Mouse (Mus musculus) hindbrain, postnatal 0 days (tissue): Measurements from ENCODE around the gene Gm19345. TPM values are rescaled to one million over a fixed set of nuclear protein-coding genes. Genes with fewer than 3 reads are reported as not detected.

ENCODE experiments used
- ATAC-seq: fragments of 200-750 bp; cut with Nextera tagmentation; 2 replicates; pipeline ENCODE4 v1.8.0; 2017; ENCODE audit warnings: mild to moderate bottlenecking, moderate TSS enrichment, moderate library complexity
- DNase-seq: peaks from one replicate; pipeline ENCODE4 v3.0.0-alpha.2; 2015; ENCODE audit warnings: low spot score
- H3K27ac ChIP-seq: fragments of 300-500 bp; sonication (generic); 2 replicates; pipeline ENCODE4 v1.5.1; 2014; ENCODE audit warnings: mild to moderate bottlenecking
- H3K27me3 ChIP-seq: fragments of 300-500 bp; sonication (generic); 2 replicates; pipeline ENCODE4 v1.6.1; 2014; ENCODE audit warnings: low read length, mixed read lengths; ENCODE audit not compliant: insufficient read depth
- H3K36me3 ChIP-seq: fragments of 300-500 bp; sonication (generic); 2 replicates; pipeline ENCODE4 v1.6.1; 2014; ENCODE audit warnings: low read length, mixed read lengths; ENCODE audit not compliant: insufficient read depth
- H3K4me1 ChIP-seq: fragments of 300-500 bp; sonication (generic); 2 replicates; pipeline ENCODE4 v1.6.1; 2014; ENCODE audit warnings: antibody characterized with exemption, low read length, mixed read lengths; ENCODE audit not compliant: insufficient read depth
- H3K4me2 ChIP-seq: fragments of 300-500 bp; sonication (generic); 2 replicates; pipeline ENCODE4 v1.6.1; 2014; ENCODE audit warnings: low read depth, mild to moderate bottlenecking, low read length, moderate library complexity, mixed read lengths
- H3K4me3 ChIP-seq: fragments of 300-500 bp; sonication (generic); 2 replicates; pipeline ENCODE4 v1.5.1; 2014; ENCODE audit warnings: low read length
- H3K9ac ChIP-seq: fragments of 300-500 bp; sonication (generic); replicated peaks from 2 replicates; pipeline ENCODE4 v1.6.1; 2014; ENCODE audit warnings: mild to moderate bottlenecking, low read length, moderate library complexity, mixed read lengths
- H3K9me3 ChIP-seq: fragments of 300-500 bp; sonication (generic); 2 replicates; pipeline ENCODE4 v1.6.1; 2016; ENCODE audit warnings: low read length, mixed read lengths
- CTCF ChIP-seq: IDR thresholded peaks from 2 replicates; pipeline ENCODE4 v1.5.1; 2016; ENCODE audit warnings: antibody characterized with exemption, control low read depth, low read depth
- WGBS: fragments of 180-500 bp; shearing (Covaris S2); extraction: QIAGEN DNeasy Blood & Tissue Kit; methylation state at CpG from one replicate; pipeline ENCODE4 v1.1.7; 2014; 5-methylcytosine and 5-hydroxymethylcytosine counted together
- polyA plus RNA-seq: library from polyadenylated mRNA; unstranded; fragments of >200 nt; fragmentation: Nextera tagmentation; extraction: Ambion mirVana; gene quantifications from 2 replicates; pipeline ENCODE4 v1.2.1, GENCODE M21; 2015
- total RNA-seq: library from RNA; depleted of rRNA; stranded (reverse); fragments of >200 nt; gene quantifications from 2 replicates; pipeline ENCODE4 v1.2.3, GENCODE M21; 2014; rRNA removed

Gene Gm19345
- total RNA-seq (41.5 and 53.7 TPM in 2 replicates), polyA plus RNA-seq (14.6 and 16.1 TPM in 2 replicates)

DNA sequence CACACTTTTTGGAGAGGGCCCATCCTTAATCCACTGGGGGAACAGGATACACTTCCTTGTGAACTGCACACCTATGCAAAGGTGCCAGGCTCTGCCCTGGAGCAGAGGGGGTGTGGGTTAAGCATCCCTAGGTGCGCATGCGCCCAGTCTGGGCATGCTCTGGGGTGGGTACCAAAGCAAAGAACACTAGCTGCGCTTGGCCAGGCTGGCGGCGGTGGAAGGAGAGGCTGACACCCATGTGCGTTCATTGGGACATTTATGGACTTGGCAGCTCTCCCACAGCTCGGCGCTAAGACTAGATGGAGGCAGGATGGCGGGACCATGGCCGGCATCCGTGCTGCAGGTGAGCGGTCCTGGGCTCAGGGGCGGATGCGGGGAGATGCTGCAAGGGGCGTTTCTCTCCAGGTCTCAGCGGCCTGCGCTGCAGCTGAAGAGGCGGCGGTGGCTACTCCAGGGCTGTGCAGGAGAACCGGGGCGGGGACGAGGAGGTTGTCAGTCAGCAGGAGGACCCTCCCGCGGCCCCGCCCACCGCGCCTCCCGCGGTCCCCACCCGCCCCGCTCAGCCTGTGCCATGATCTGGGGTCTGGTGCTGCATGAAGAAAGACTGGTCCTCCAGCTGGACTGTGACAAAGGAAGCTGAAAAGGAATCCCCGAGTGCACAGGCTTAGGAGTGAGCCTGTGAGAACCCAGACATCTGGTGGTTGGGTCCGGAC is at the start of gene Gm19345:
Gene Gm19345, plus strand, starts transcription at position 146 of the 713 bp plus-strand sequence.
- no peaks in the 10 kb centered on the region for H3K27me3 ChIP-seq
- peak within 1 kb of the TSS; percentile 55 for H3K9ac ChIP-seq
- peak within 1 kb of the TSS; percentile 76; the same call in 1 of the 2 replicates for H3K27ac ChIP-seq
- H3K36me3 ChIP-seq: no peaks in the 10 kb centered on the region
- ATAC-seq (peak; percentile 85), DNase-seq (peak; percentile 71)
- peak within 1 kb of the TSS; percentile 54 for H3K4me2 ChIP-seq
- H3K9me3 ChIP-seq: no peaks in the 10 kb centered on the region
- no peaks in the 10 kb centered on the region for H3K4me1 ChIP-seq
- 2% methylated on average over 33 of the region's 33 CpGs for WGBS
- TF ChIP-seq CTCF: no peak
- peak within 1 kb of the TSS; percentile 40 for H3K4me3 ChIP-seq

DNA sequence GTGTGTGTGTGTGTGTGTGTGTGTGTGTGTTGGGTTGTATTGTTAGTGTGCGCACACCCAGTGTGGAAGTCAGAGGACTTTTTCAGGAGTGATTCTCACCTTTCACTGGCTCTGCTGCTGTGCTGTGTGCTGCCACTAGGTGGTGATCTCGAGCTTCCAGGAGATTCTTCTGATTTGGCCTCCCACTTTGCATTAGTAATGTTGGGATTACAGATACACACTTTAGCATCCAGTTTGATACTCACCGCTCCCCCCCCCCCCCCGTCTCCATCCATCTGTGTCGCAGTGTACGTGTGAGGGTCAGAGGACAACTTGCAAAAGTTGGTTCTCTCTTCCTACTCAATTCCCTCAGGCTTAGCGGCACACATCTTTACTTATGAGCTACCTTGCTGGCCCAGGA is 48.8 kb upstream of the Gm19345 start:
- peak; percentile 92 for TF ChIP-seq CTCF
- Histone ChIP-seq H3K4me3 (no peak overlapping the region), H3K4me1 (no peaks in the 10 kb centered on the region), H3K36me3 (no peaks in the 10 kb centered on the region), H3K4me2 (no peak overlapping the region), H3K9ac (no peak overlapping the region), H3K27me3 (no peaks in the 10 kb centered on the region), H3K27ac (no peak overlapping the region), H3K9me3 (no peaks in the 10 kb centered on the region)
- ATAC-seq (0 out of 2 replicates have a peak, but pooled peaks have one; percentile 18), DNase-seq (peak; percentile 76)
- 22% methylated on average over 5 of the region's 7 CpGs for WGBS

DNA sequence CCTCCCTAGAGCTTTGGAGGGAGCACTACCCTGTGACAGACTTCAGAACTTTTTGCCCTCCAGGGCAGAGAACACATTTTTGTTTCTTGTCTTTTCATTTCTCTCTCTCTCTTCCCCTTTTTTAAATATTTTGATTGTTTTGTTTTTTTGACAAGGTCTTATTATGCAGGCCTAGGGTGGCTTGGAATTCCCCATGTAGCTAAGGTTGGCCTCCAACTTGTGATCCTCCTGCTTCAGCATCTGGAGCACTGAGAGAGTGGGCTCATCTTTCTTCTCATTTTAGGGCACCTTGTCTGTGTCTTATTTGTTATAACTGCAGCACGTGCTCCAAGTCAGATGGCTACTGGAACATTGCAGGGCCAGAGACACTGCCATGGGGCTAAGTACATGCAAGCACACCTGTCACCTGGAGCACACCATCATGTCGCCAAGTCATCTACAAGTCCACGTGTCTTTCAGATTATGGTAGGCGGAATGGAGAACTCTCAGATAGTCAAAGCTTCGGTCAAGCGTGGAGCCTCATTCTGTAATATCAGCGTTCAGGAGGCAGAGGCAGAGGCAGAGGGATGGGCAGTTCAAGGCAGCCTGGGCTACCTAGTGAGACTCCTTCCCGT is 45.3 kb upstream of the Gm19345 start:
- 79% methylated on average over 8 of the region's 8 CpGs for WGBS
- Histone ChIP-seq H3K27me3 (peaks cover 16% of the 10 kb centered on the region), H3K9me3 (no peaks in the 10 kb centered on the region), H3K4me3 (no peak overlapping the region), H3K27ac (no peak overlapping the region), H3K4me1 (no peaks in the 10 kb centered on the region), H3K36me3 (no peaks in the 10 kb centered on the region), H3K4me2 (no peak overlapping the region), H3K9ac (no peak overlapping the region)
- DNase-seq: no peak
- ATAC-seq: no peak
- no peak for TF ChIP-seq CTCF

- WGBS: 4% methylated on average over 27 of the region's 27 CpGs
- Histone ChIP-seq H3K9ac (peak overlapping the region; percentile 28), H3K4me3 (peak overlapping the region; percentile 15), H3K9me3 (no peaks in the 10 kb centered on the region), H3K27me3 (peaks cover 16% of the 10 kb centered on the region), H3K27ac (no peak overlapping the region), H3K4me1 (no peaks in the 10 kb centered on the region), H3K36me3 (no peaks in the 10 kb centered on the region), H3K4me2 (peak overlapping the region; percentile 45)
- ATAC-seq (peak; percentile 80), DNase-seq (peak; percentile 53)
- no peak for TF ChIP-seq CTCF
These were observed 42.4 kb upstream of the Gm19345 start for GRCm38 (mm10) chr7:19809369-19809768.

GRCm38 (mm10) chr7:19811114-19811513 is 40.7 kb upstream of the Gm19345 start:
- WGBS: 7% methylated on average over 22 of the region's 22 CpGs
- ATAC-seq: peak; percentile 54
- Histone ChIP-seq H3K9ac (no peak overlapping the region), H3K36me3 (no peaks in the 10 kb centered on the region), H3K9me3 (no peaks in the 10 kb centered on the region), H3K4me3 (peak overlapping the region; percentile 14), H3K4me1 (no peaks in the 10 kb centered on the region), H3K4me2 (peak overlapping the region; percentile 49), H3K27me3 (peaks cover 16% of the 10 kb centered on the region), H3K27ac (no peak overlapping the region)
- TF ChIP-seq CTCF: no peak
- DNase-seq: peak; percentile 23

- Histone ChIP-seq H3K4me3 (no peak overlapping the region), H3K36me3 (no peaks in the 10 kb centered on the region), H3K9me3 (no peaks in the 10 kb centered on the region), H3K4me2 (no peak overlapping the region), H3K9ac (no peak overlapping the region), H3K4me1 (no peaks in the 10 kb centered on the region; the same call in 1 of the 2 replicates), H3K27ac (no peak overlapping the region), H3K27me3 (peaks cover 25% of the 10 kb centered on the region)
- no peak for TF ChIP-seq CTCF
- WGBS: 88% methylated on average over 4 of the region's 4 CpGs
- DNase-seq (no peak), ATAC-seq (no peak)
These were observed 38.6 kb upstream of the Gm19345 start for GRCm38 (mm10) chr7:19813161-19813560.
